Mouse (Mus musculus): ENCODE measurements around the gene Ccdc66. TPM values are rescaled to one million over a fixed set of nuclear protein-coding genes. Genes with fewer than 3 reads are reported as not detected.

Ccdc66 gene
- 7.8 and 9.1 TPM in 2 replicates for polyA plus RNA-seq (2014; fragmentation: Nextera tagmentation; extraction: Ambion mirVana)

GRCm38 (mm10) chr14:27507894-27508643 is at the start of gene Ccdc66:
Gene Ccdc66, minus strand, starts transcription at chr14:27508460.
- H3K4me3 ChIP-seq (ENCODE audit: low read depth, low read length): peak within 1 kb of the TSS; percentile 66
- peak within 1 kb of the TSS; percentile 78 for H3K4me2 ChIP-seq
- H3K9me3 ChIP-seq (replicated peaks; ENCODE audit: control insufficient read depth, low read length): no peaks in the 10 kb centered on the region
- no peaks in the 10 kb centered on the region for H3K4me1 ChIP-seq (ENCODE audit: control insufficient read depth, insufficient read depth, low read length)
- H3K27me3 ChIP-seq (ENCODE audit: control insufficient read depth, insufficient read depth, low read length): no peaks in the 10 kb centered on the region
- ATAC-seq (replicated peaks; ENCODE audit: insufficient number of reproducible peaks, low FRiP score, low TSS enrichment): peak; percentile 96
- H3K9ac ChIP-seq (ENCODE audit: low read depth, low read length): peak within 1 kb of the TSS; percentile 70
- no peaks in the 10 kb centered on the region; the same call in 1 of the 2 replicates for H3K36me3 ChIP-seq (ENCODE audit: control insufficient read depth, insufficient read depth, low read length)
- under 1% methylated on average over 51 of the region's 51 CpGs for WGBS (ENCODE audit: insufficient replicate concordance)
- H3K27ac ChIP-seq (ENCODE audit: low read depth, low read length): peak within 1 kb of the TSS; percentile 66

GRCm38 (mm10) chr14:27543838-27544426 is 35.7 kb upstream of the Ccdc66 start:
- H3K27me3 ChIP-seq (ENCODE audit: control insufficient read depth, insufficient read depth, low read length): no peaks in the 10 kb centered on the region
- H3K4me1 ChIP-seq (ENCODE audit: control insufficient read depth, insufficient read depth, low read length): no peaks in the 10 kb centered on the region
- H3K4me2 ChIP-seq: no peak overlapping the region
- WGBS (ENCODE audit: insufficient replicate concordance): 78% methylated on average over 4 of the region's 4 CpGs
- no peak overlapping the region for H3K4me3 ChIP-seq (ENCODE audit: low read depth, low read length)
- H3K9ac ChIP-seq (ENCODE audit: low read depth, low read length): no peak overlapping the region
- no peaks in the 10 kb centered on the region for H3K9me3 ChIP-seq (replicated peaks; ENCODE audit: control insufficient read depth, low read length)
- H3K36me3 ChIP-seq (ENCODE audit: control insufficient read depth, insufficient read depth, low read length): no peaks in the 10 kb centered on the region
- H3K27ac ChIP-seq (ENCODE audit: low read depth, low read length): no peak overlapping the region
- no peak for ATAC-seq (replicated peaks; ENCODE audit: insufficient number of reproducible peaks, low FRiP score, low TSS enrichment)

- Histone ChIP-seq H3K4me1 (ENCODE audit: control insufficient read depth, insufficient read depth, low read length) (no peaks in the 10 kb centered on the region), H3K4me3 (ENCODE audit: low read depth, low read length) (no peak overlapping the region), H3K4me2 (no peak overlapping the region), H3K27me3 (ENCODE audit: control insufficient read depth, insufficient read depth, low read length) (no peaks in the 10 kb centered on the region), H3K9ac (ENCODE audit: low read depth, low read length) (no peak overlapping the region), H3K36me3 (ENCODE audit: control insufficient read depth, insufficient read depth, low read length) (no peaks in the 10 kb centered on the region), H3K9me3 (replicated peaks; ENCODE audit: control insufficient read depth, low read length) (no peaks in the 10 kb centered on the region), H3K27ac (ENCODE audit: low read depth, low read length) (no peak overlapping the region)
- ATAC-seq (replicated peaks; ENCODE audit: insufficient number of reproducible peaks, low FRiP score, low TSS enrichment): no peak
- WGBS (ENCODE audit: insufficient replicate concordance): 69% methylated on average over 3 of the region's 3 CpGs
Measured at GRCm38 (mm10) chr14:27536441-27536840, 28.2 kb upstream of the Ccdc66 start.

- no peaks in the 10 kb centered on the region for H3K9me3 ChIP-seq (replicated peaks; ENCODE audit: control insufficient read depth, low read length)
- no peak overlapping the region for H3K9ac ChIP-seq (ENCODE audit: low read depth, low read length)
- H3K27me3 ChIP-seq (ENCODE audit: control insufficient read depth, insufficient read depth, low read length): no peaks in the 10 kb centered on the region
- H3K27ac ChIP-seq (ENCODE audit: low read depth, low read length): no peak overlapping the region
- no peaks in the 10 kb centered on the region for H3K36me3 ChIP-seq (ENCODE audit: control insufficient read depth, insufficient read depth, low read length)
- ATAC-seq (replicated peaks; ENCODE audit: insufficient number of reproducible peaks, low FRiP score, low TSS enrichment): no peak
- H3K4me2 ChIP-seq: no peak overlapping the region
- no peaks in the 10 kb centered on the region for H3K4me1 ChIP-seq (ENCODE audit: control insufficient read depth, insufficient read depth, low read length)
- no peak overlapping the region for H3K4me3 ChIP-seq (ENCODE audit: low read depth, low read length)
Measured at GRCm38 (mm10) chr14:27524541-27524940, 16.3 kb upstream of the Ccdc66 start.

- Histone ChIP-seq H3K9ac (ENCODE audit: low read depth, low read length) (peak overlapping the region; percentile 70), H3K9me3 (replicated peaks; ENCODE audit: control insufficient read depth, low read length) (no peaks in the 10 kb centered on the region), H3K27me3 (ENCODE audit: control insufficient read depth, insufficient read depth, low read length) (no peaks in the 10 kb centered on the region), H3K27ac (ENCODE audit: low read depth, low read length) (peak overlapping the region; percentile 66; the same call in 1 of the 2 replicates), H3K4me1 (ENCODE audit: control insufficient read depth, insufficient read depth, low read length) (no peaks in the 10 kb centered on the region), H3K4me2 (peak overlapping the region; percentile 78), H3K4me3 (ENCODE audit: low read depth, low read length) (peak overlapping the region; percentile 66), H3K36me3 (ENCODE audit: control insufficient read depth, insufficient read depth, low read length) (no peaks in the 10 kb centered on the region; the same call in 1 of the 2 replicates)
- WGBS (ENCODE audit: insufficient replicate concordance): 18% methylated on average over 15 of the region's 15 CpGs
- peak; percentile 42; the same call in 1 of the 2 replicates for ATAC-seq (replicated peaks; ENCODE audit: insufficient number of reproducible peaks, low FRiP score, low TSS enrichment)
Measured at GRCm38 (mm10) chr14:27508644-27509301, 513 bp upstream of the Ccdc66 start.

GRCm38 (mm10) chr14:27501096-27501495 is 7.2 kb downstream of the Ccdc66 start:
- Histone ChIP-seq H3K36me3 (ENCODE audit: control insufficient read depth, insufficient read depth, low read length) (no peaks in the 10 kb centered on the region; the same call in none of the 2 replicates), H3K4me2 (no peak overlapping the region), H3K27me3 (ENCODE audit: control insufficient read depth, insufficient read depth, low read length) (no peaks in the 10 kb centered on the region), H3K9ac (ENCODE audit: low read depth, low read length) (no peak overlapping the region), H3K27ac (ENCODE audit: low read depth, low read length) (no peak overlapping the region), H3K4me1 (ENCODE audit: control insufficient read depth, insufficient read depth, low read length) (no peaks in the 10 kb centered on the region), H3K4me3 (ENCODE audit: low read depth, low read length) (no peak overlapping the region), H3K9me3 (replicated peaks; ENCODE audit: control insufficient read depth, low read length) (no peaks in the 10 kb centered on the region)
- ATAC-seq (replicated peaks; ENCODE audit: insufficient number of reproducible peaks, low FRiP score, low TSS enrichment): no peak
- WGBS (ENCODE audit: insufficient replicate concordance): 78% methylated on average over 4 of the region's 4 CpGs

- Histone ChIP-seq H3K4me1 (ENCODE audit: control insufficient read depth, insufficient read depth, low read length) (no peaks in the 10 kb centered on the region), H3K4me2 (no peak overlapping the region), H3K9me3 (replicated peaks; ENCODE audit: control insufficient read depth, low read length) (no peaks in the 10 kb centered on the region), H3K27ac (ENCODE audit: low read depth, low read length) (no peak overlapping the region), H3K9ac (ENCODE audit: low read depth, low read length) (no peak overlapping the region), H3K27me3 (ENCODE audit: control insufficient read depth, insufficient read depth, low read length) (no peaks in the 10 kb centered on the region), H3K4me3 (ENCODE audit: low read depth, low read length) (no peak overlapping the region), H3K36me3 (ENCODE audit: control insufficient read depth, insufficient read depth, low read length) (peaks cover 20% of the 10 kb centered on the region)
- 96% methylated on average over 4 of the region's 4 CpGs for WGBS (ENCODE audit: insufficient replicate concordance)
- no peak for ATAC-seq (replicated peaks; ENCODE audit: insufficient number of reproducible peaks, low FRiP score, low TSS enrichment)
Measured at GRCm38 (mm10) chr14:27493516-27493915, 14.7 kb downstream of the Ccdc66 start.

- no peak overlapping the region for H3K27ac ChIP-seq (ENCODE audit: low read depth, low read length)
- H3K4me2 ChIP-seq: no peak overlapping the region
- no peak for ATAC-seq (replicated peaks; ENCODE audit: insufficient number of reproducible peaks, low FRiP score, low TSS enrichment)
- no peaks in the 10 kb centered on the region for H3K9me3 ChIP-seq (replicated peaks; ENCODE audit: control insufficient read depth, low read length)
- WGBS (ENCODE audit: insufficient replicate concordance): 87% methylated on average over 5 of the region's 5 CpGs
- peaks cover 20% of the 10 kb centered on the region for H3K36me3 ChIP-seq (ENCODE audit: control insufficient read depth, insufficient read depth, low read length)
- no peaks in the 10 kb centered on the region for H3K4me1 ChIP-seq (ENCODE audit: control insufficient read depth, insufficient read depth, low read length)
- H3K27me3 ChIP-seq (ENCODE audit: control insufficient read depth, insufficient read depth, low read length): no peaks in the 10 kb centered on the region
- H3K9ac ChIP-seq (ENCODE audit: low read depth, low read length): no peak overlapping the region
- no peak overlapping the region for H3K4me3 ChIP-seq (ENCODE audit: low read depth, low read length)
Measured at GRCm38 (mm10) chr14:27491399-27491798, 16.9 kb downstream of the Ccdc66 start.
